Mouse (Mus musculus): ENCODE measurements around the gene Slc9a8.

DNA sequence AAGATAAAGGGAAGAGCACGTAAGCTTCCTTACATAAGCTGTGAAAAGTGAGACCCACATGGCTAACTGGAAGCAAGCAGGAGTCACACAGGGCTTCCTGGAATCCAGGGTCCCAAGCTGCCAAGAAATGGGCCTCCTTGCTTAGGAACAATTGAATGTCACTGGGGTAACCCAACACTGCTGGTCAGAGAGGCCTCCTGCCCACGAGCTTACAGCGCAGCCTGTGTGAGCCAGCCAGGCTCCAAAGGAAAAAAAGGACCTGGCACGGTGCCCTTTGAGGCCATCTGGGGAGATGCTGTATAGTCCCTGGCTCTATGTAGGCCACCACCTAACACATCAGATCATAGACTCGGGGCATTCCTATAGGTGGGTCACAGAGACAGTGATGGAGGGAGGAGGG, 48.2 kb upstream of the Slc9a8 start:
- TF ChIP-seq CTCF (IDR thresholded peaks at IDR 0.05; ENCODE audit: extremely low read depth, insufficient read length, insufficient replicate concordance, low read depth, low read length) (no peak), POLR2A (IDR thresholded peaks at IDR 0.05; ENCODE audit: low read depth, low read length) (no peak)

Data from small intestine, adult 2 months (tissue).